Mouse (Mus musculus): ENCODE measurements around the gene Jhy. TPM values are rescaled to one million over a fixed set of nuclear protein-coding genes. Genes with fewer than 3 reads are reported as not detected.

The Jhy gene
- total RNA-seq, 1 experiment, result not detected

DNA sequence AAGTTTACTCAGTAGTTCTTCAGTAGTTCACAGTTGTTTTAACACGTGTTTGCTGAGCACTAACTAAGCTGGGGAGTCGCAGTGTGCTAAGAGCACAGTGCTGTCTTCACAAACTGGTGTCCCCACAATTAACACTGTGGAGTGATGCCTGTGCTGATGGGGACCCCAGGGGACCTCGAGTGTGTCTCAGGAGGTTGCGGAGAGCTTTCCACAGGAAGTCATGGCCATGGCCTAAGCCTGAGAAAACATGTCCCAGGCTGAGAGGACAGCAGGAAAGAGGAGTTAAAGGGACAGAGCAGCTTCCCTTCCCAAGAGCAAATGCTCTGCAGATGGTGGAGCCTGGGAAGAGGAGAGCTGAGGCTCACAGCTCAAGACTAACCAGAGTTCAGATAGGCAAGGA, 16.8 kb downstream of the Jhy start:
- H3K4me1 ChIP-seq (ENCODE audit: control insufficient read depth in 2 of 2, insufficient read depth in 2 of 2, low read length in 2 of 2, poor library complexity in 1 of 2), result peaks cover 0 to 1% of the 10 kb centered on the region in 2 experiments; a peak in 1 of 4 replicates
- no peaks in the 10 kb centered on the region for H3K36me3 ChIP-seq (ENCODE audit: control insufficient read depth, insufficient read depth, low read length, poor library complexity, severe bottlenecking)
- no peak overlapping the region for H3K4me3 ChIP-seq (ENCODE audit: insufficient read depth in 1 of 2, low read depth in 1 of 2, low read length in 2 of 2, poor library complexity in 1 of 2, severe bottlenecking in 1 of 2)
- H3K9ac ChIP-seq (ENCODE audit: insufficient read depth, low read depth, low read length, poor library complexity, severe bottlenecking), result no peak overlapping the region
- no peak for TF ChIP-seq ZC3H11A (IDR thresholded peaks at IDR 0.05; ENCODE audit: borderline replicate concordance, low read depth, low read length)
- no peak for TF ChIP-seq CHD2 (IDR thresholded peaks at IDR 0.05; ENCODE audit: low read depth, low read length)
- TF ChIP-seq HCFC1 (IDR thresholded peaks at IDR 0.05; ENCODE audit: borderline replicate concordance, insufficient read depth, low read length), result no peak
- TF ChIP-seq ZNF384 (IDR thresholded peaks at IDR 0.05; ENCODE audit: low read depth, low read length), result no peak
- TF ChIP-seq MAFK (IDR thresholded peaks at IDR 0.05; ENCODE audit: insufficient read depth, low read depth, low read length), result no peak
- DNase-seq (ENCODE audit: low read depth, low spot score), result no peak
- in situ Hi-C loops (cut with MboI; ENCODE audit: low sequenced_read_pairs in 2 of 2, unreplicated experiment in 2 of 2), result no loop called here
- H3K27ac ChIP-seq (ENCODE audit: insufficient read depth, low read depth, low read length, poor library complexity, severe bottlenecking), result no peak overlapping the region
- no peaks in the 10 kb centered on the region for H3K9me3 ChIP-seq (ENCODE audit: control insufficient read depth, insufficient read depth, low read depth, low read length)

DNA sequence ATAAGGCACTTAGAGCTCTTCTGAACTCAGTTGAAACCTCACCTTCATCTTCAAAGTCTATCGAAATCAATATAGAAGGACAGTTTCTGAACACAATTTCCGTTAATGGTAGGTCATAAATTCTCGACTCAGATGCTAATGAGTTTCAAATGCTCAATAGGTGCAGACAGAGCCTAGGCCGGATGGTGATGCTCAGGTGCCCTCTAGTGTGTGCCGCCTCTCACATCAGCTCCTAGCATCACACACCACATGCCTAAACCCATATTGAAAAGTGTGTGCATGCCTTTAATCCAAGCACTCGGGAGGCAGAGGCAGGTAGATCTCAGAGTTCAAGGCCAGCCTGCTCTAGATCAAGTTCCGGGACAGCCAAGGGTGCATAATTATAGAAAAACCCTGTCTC, 26.5 kb downstream of the Jhy start:
- no peak overlapping the region for H3K9ac ChIP-seq (ENCODE audit: insufficient read depth, low read depth, low read length, poor library complexity, severe bottlenecking)
- no peaks in the 10 kb centered on the region for H3K4me1 ChIP-seq (ENCODE audit: control insufficient read depth in 2 of 2, insufficient read depth in 2 of 2, low read length in 2 of 2, poor library complexity in 1 of 2)
- H3K36me3 ChIP-seq (ENCODE audit: control insufficient read depth, insufficient read depth, low read length, poor library complexity, severe bottlenecking), result no peaks in the 10 kb centered on the region
- no peak for DNase-seq (ENCODE audit: low read depth, low spot score)
- no peaks in the 10 kb centered on the region for H3K9me3 ChIP-seq (ENCODE audit: control insufficient read depth, insufficient read depth, low read depth, low read length)
- H3K27ac ChIP-seq (ENCODE audit: insufficient read depth, low read depth, low read length, poor library complexity, severe bottlenecking), result no peak overlapping the region
- in situ Hi-C loops (cut with MboI; ENCODE audit: low sequenced_read_pairs in 2 of 2, unreplicated experiment in 2 of 2), result no loop called here
- no peak for TF ChIP-seq ZC3H11A (IDR thresholded peaks at IDR 0.05; ENCODE audit: borderline replicate concordance, low read depth, low read length)
- TF ChIP-seq ZNF384 (IDR thresholded peaks at IDR 0.05; ENCODE audit: low read depth, low read length), result no peak
- no peak for TF ChIP-seq MAFK (IDR thresholded peaks at IDR 0.05; ENCODE audit: insufficient read depth, low read depth, low read length)
- TF ChIP-seq CHD2 (IDR thresholded peaks at IDR 0.05; ENCODE audit: low read depth, low read length), result no peak
- TF ChIP-seq HCFC1 (IDR thresholded peaks at IDR 0.05; ENCODE audit: borderline replicate concordance, insufficient read depth, low read length), result no peak
- H3K4me3 ChIP-seq (ENCODE audit: insufficient read depth in 1 of 2, low read depth in 1 of 2, low read length in 2 of 2, poor library complexity in 1 of 2, severe bottlenecking in 1 of 2), result no peak overlapping the region

DNA sequence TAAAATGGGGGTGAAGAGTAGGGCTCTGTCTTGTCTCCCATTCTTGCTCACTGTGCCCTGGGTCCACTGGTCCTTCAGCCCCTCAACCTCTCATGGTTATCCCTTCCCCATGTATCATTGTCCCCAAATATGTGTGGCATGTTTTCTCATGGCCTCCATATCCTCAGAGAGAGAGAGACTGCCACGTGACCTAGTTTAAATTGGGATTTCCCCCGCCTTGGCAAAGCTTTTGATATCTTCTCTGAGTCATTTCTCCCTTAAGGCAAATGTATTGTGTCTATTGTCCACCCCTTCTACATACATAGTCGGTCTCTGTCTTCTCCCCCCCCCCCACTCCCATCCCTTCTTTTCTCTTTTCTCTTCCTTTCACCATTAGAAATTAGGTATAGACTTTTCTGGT, 30.6 kb downstream of the Jhy start:
- H3K4me3 ChIP-seq (ENCODE audit: insufficient read depth in 1 of 2, low read depth in 1 of 2, low read length in 2 of 2, poor library complexity in 1 of 2, severe bottlenecking in 1 of 2), result no peak overlapping the region
- in situ Hi-C loops (cut with MboI; ENCODE audit: low sequenced_read_pairs in 2 of 2, unreplicated experiment in 2 of 2), result no loop called here
- no peak overlapping the region for H3K27ac ChIP-seq (ENCODE audit: insufficient read depth, low read depth, low read length, poor library complexity, severe bottlenecking)
- no peak for TF ChIP-seq HCFC1 (IDR thresholded peaks at IDR 0.05; ENCODE audit: borderline replicate concordance, insufficient read depth, low read length)
- H3K4me1 ChIP-seq (ENCODE audit: control insufficient read depth in 2 of 2, insufficient read depth in 2 of 2, low read length in 2 of 2, poor library complexity in 1 of 2), result no peaks in the 10 kb centered on the region
- DNase-seq (ENCODE audit: low read depth, low spot score), result no peak
- H3K36me3 ChIP-seq (ENCODE audit: control insufficient read depth, insufficient read depth, low read length, poor library complexity, severe bottlenecking), result no peaks in the 10 kb centered on the region
- H3K9ac ChIP-seq (ENCODE audit: insufficient read depth, low read depth, low read length, poor library complexity, severe bottlenecking), result no peak overlapping the region
- H3K9me3 ChIP-seq (ENCODE audit: control insufficient read depth, insufficient read depth, low read depth, low read length), result no peaks in the 10 kb centered on the region

DNA sequence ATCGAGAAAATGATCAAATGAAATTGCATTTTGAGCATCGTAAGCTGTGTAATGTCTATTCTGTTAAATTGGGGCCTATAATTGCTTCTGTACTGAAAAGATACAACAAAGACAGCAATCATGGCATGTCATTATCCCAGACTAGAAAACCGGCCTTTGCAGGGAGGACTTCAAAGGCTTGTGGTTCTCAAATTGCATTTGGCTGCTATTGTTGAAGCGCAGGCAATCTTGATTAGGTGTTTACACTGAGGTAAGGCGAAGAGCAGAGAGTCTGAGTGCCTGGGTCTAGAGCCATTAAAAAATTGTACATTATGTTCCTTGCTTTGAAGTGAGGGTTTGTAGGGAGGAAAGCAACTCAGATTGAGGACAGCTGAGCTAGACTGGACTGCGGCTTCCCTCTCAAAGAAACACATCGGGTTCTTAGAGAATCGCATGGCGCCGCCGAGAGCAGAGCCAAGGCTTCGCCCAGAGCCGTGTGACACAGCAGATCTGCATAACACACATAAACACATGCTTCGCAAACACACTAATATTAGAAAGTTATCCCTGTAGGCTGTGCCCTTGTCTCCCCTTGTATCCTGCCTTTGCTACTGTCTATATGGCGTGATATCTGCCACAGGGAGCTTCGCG, 36.5 kb downstream of the Jhy start:
- Histone ChIP-seq H3K27ac (ENCODE audit: insufficient read depth, low read depth, low read length, poor library complexity, severe bottlenecking) (no peak overlapping the region), H3K4me1 (ENCODE audit: control insufficient read depth in 2 of 2, insufficient read depth in 2 of 2, low read length in 2 of 2, poor library complexity in 1 of 2) (no peaks in the 10 kb centered on the region), H3K9me3 (ENCODE audit: control insufficient read depth, insufficient read depth, low read depth, low read length) (no peaks in the 10 kb centered on the region), H3K4me3 (ENCODE audit: insufficient read depth in 1 of 2, low read depth in 1 of 2, low read length in 2 of 2, poor library complexity in 1 of 2, severe bottlenecking in 1 of 2) (no peak overlapping the region), H3K36me3 (ENCODE audit: control insufficient read depth, insufficient read depth, low read length, poor library complexity, severe bottlenecking) (no peaks in the 10 kb centered on the region), H3K9ac (ENCODE audit: insufficient read depth, low read depth, low read length, poor library complexity, severe bottlenecking) (no peak overlapping the region)
- in situ Hi-C loops (cut with MboI; ENCODE audit: low sequenced_read_pairs in 2 of 2, unreplicated experiment in 2 of 2), result no loop called here
- DNase-seq (ENCODE audit: low read depth, low spot score), result no peak
- TF ChIP-seq ZC3H11A (IDR thresholded peaks at IDR 0.05; ENCODE audit: borderline replicate concordance, low read depth, low read length), result no peak
- no peak for TF ChIP-seq CHD2 (IDR thresholded peaks at IDR 0.05; ENCODE audit: low read depth, low read length)
- TF ChIP-seq MAFK (IDR thresholded peaks at IDR 0.05; ENCODE audit: insufficient read depth, low read depth, low read length), result no peak
